13 mouse cellular contexts compared by ENCODE assay signal in the genomic region with DNA sequence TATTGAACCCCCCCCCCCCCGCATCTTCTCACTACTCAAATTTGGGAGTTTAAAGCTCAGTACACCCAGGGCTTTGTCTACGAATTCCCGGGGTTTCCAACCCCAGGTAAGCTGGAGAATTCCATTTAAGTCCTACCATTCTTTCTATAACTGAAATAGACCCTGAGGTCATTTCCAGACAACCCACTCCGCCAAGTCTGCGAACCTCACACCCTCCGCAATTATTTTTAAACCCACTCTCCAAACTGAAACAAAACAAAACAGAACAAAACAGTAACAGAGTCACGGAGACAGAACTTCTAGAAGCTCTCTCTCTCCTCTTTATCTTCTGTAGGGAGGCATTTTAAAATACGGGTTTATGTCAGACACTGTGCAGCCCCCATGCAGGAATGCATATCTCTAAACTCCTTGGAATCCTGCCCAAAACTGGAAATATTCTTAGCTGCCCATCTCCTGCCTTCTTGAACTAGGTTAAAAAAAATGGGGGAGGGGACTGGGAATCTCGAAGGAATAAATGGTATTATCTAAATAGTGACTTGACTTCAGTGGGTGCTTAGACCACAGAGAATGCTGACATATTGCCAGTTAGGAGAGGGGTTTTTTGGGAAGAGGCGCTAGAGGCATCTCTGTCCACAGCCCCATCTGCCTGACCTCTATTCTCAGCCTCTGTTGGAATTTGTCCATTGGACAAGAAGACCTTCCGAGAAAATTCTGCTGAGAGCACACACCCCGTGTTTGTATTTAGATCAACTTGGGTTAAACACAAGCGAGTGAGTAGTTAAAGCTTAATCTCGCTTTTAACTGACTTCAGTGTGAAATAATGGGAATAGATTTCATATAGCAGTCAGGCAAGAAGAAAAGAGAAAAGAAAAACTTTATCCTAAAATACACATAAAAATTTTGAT. TPM values are rescaled to one million over a fixed set of nuclear protein-coding genes. Genes with fewer than 3 reads are reported as not detected.
DNase-seq lines count a peak whose midpoint lies in the region; ATAC-seq and TF ChIP-seq lines count a peak whose summit lies in the region.
"Had no signal": no experiment of that assay in that cellular context is flagged by ENCODE, and none has a peak within 500 bp of the region (broad histone marks: within the 10 kb centered on the region; RNA-seq: fewer than 3 reads in every experiment).

No protein-coding gene starts in this region.

- no peak overlapping the region for H3K9ac ChIP-seq in embryonic facial prominence, embryonic 12.5 days
- H3K9ac ChIP-seq in limb, embryonic 14.5 days (ENCODE audit: low read depth, low read length, severe bottlenecking), result no peak overlapping the region
- H3K9ac ChIP-seq in hindbrain, postnatal 0 days (replicated peaks; ENCODE audit: low read length), result no peak overlapping the region
- H3K9ac ChIP-seq: hindbrain, embryonic 14.5 days had no signal

- no peak for TF ChIP-seq POLR2A in limb, embryonic 14.5 days (IDR thresholded peaks at IDR 0.05; ENCODE audit: borderline replicate concordance, extremely low read depth, insufficient read depth, insufficient read length)
- no peak for TF ChIP-seq POLR2A in small intestine, adult 2 months (IDR thresholded peaks at IDR 0.05; ENCODE audit: low read depth, low read length)

- no peak for TF ChIP-seq CTCF in small intestine, adult 2 months (IDR thresholded peaks at IDR 0.05; ENCODE audit: extremely low read depth, insufficient read length, insufficient replicate concordance, low read depth, low read length)
- TF ChIP-seq CTCF in hindbrain, postnatal 0 days (IDR thresholded peaks at IDR 0.05; ENCODE audit: low read depth), result no peak

- no peak overlapping the region for H3K4me2 ChIP-seq in embryonic facial prominence, embryonic 12.5 days (replicated peaks)
- H3K4me2 ChIP-seq in limb, embryonic 14.5 days (replicated peaks; ENCODE audit: low read depth, low read length, severe bottlenecking), result no peak overlapping the region
- no peak overlapping the region for H3K4me2 ChIP-seq in hindbrain, postnatal 0 days (ENCODE audit: low read depth, low read length)
- H3K4me2 ChIP-seq: hindbrain, embryonic 14.5 days had no signal

- H3K4me1 ChIP-seq in embryonic facial prominence, embryonic 12.5 days, result peaks cover 21% of the 10 kb centered on the region
- peaks cover 20% of the 10 kb centered on the region for H3K4me1 ChIP-seq in embryonic facial prominence, embryonic 10.5 days
- peaks cover 21% of the 10 kb centered on the region for H3K4me1 ChIP-seq in limb, embryonic 14.5 days (ENCODE audit: control insufficient read depth, insufficient read depth, low read length)
- peaks cover 11% of the 10 kb centered on the region for H3K4me1 ChIP-seq in limb, embryonic 10.5 days
- peaks cover 3% of the 10 kb centered on the region; the same call in 1 of the 2 replicates for H3K4me1 ChIP-seq in small intestine, adult 2 months (ENCODE audit: control insufficient read depth, insufficient read depth, insufficient read length, low read length)
- no peaks in the 10 kb centered on the region for H3K4me1 ChIP-seq in hindbrain, postnatal 0 days (ENCODE audit: insufficient read depth, low read length)

- no peaks in the 10 kb centered on the region for H3K9me3 ChIP-seq in embryonic facial prominence, embryonic 12.5 days
- no peaks in the 10 kb centered on the region for H3K9me3 ChIP-seq in embryonic facial prominence, embryonic 10.5 days
- H3K9me3 ChIP-seq in limb, embryonic 14.5 days (ENCODE audit: control insufficient read depth, low read length), result no peaks in the 10 kb centered on the region
- no peaks in the 10 kb centered on the region for H3K9me3 ChIP-seq in limb, embryonic 10.5 days (replicated peaks)
- H3K9me3 ChIP-seq in hindbrain, postnatal 0 days (ENCODE audit: low read length), result no peaks in the 10 kb centered on the region

- H3K36me3 ChIP-seq in embryonic facial prominence, embryonic 12.5 days, result peaks cover 8% of the 10 kb centered on the region; the same call in 1 of the 2 replicates
- H3K36me3 ChIP-seq in embryonic facial prominence, embryonic 10.5 days (replicated peaks), result peaks cover 24% of the 10 kb centered on the region
- H3K36me3 ChIP-seq in limb, embryonic 14.5 days (ENCODE audit: control insufficient read depth, insufficient read depth, low read length), result peaks cover 21% of the 10 kb centered on the region
- peaks cover 11% of the 10 kb centered on the region; the same call in 1 of the 2 replicates for H3K36me3 ChIP-seq in limb, embryonic 10.5 days
- H3K36me3 ChIP-seq in small intestine, adult 2 months (ENCODE audit: control insufficient read depth, insufficient read depth, low read length), result no peaks in the 10 kb centered on the region
- no peaks in the 10 kb centered on the region for H3K36me3 ChIP-seq in hindbrain, postnatal 0 days (ENCODE audit: insufficient read depth, low read length)

- H3K4me3 ChIP-seq in embryonic facial prominence, embryonic 12.5 days, result no peak overlapping the region
- H3K4me3 ChIP-seq in embryonic facial prominence, embryonic 10.5 days, result no peak overlapping the region
- H3K4me3 ChIP-seq in limb, embryonic 14.5 days (replicated peaks; ENCODE audit: low read length), result no peak overlapping the region
- no peak overlapping the region for H3K4me3 ChIP-seq in limb, embryonic 10.5 days
- H3K4me3 ChIP-seq in small intestine, adult 2 months (ENCODE audit: low read depth, low read length), result no peak overlapping the region
- H3K4me3 ChIP-seq in hindbrain, postnatal 0 days (ENCODE audit: low read length), result no peak overlapping the region

- no peak for DNase-seq in embryonic facial prominence, embryonic 10.5 days (ENCODE audit: low spot score)
- DNase-seq in limb, embryonic 14.5 days (ENCODE audit: low spot score), result peak; percentile 46
- DNase-seq in limb, embryonic 10.5 days (ENCODE audit: low spot score), result no peak
- peak; percentile 62 to 68 for DNase-seq in heart, postnatal 10 days
- no peak for DNase-seq in hindbrain, postnatal 0 days (ENCODE audit: low spot score)
- no peak for DNase-seq in cerebellum, adult 9-10 months
- DNase-seq: adrenal gland, postnatal 14 days; lung, postnatal 4 days; right cerebral cortex, postnatal 14 days had no signal

- 0 out of 2 replicates have a peak overlapping the region, but pooled peaks have one; percentile 19 for H3K27ac ChIP-seq in embryonic facial prominence, embryonic 12.5 days
- H3K27ac ChIP-seq in embryonic facial prominence, embryonic 10.5 days (replicated peaks), result no peak overlapping the region
- H3K27ac ChIP-seq in limb, embryonic 14.5 days (replicated peaks; ENCODE audit: low read depth, low read length), result no peak overlapping the region
- H3K27ac ChIP-seq in limb, embryonic 10.5 days, result no peak overlapping the region
- 0 out of 2 replicates have a peak overlapping the region, but pooled peaks have one; percentile 10 for H3K27ac ChIP-seq in small intestine, adult 2 months (ENCODE audit: insufficient read depth, low read depth, low read length)
- no peak overlapping the region for H3K27ac ChIP-seq in hindbrain, postnatal 0 days

- intact Hi-C loops in heart, postnatal 10 days (cut with DNase I), result no loop called here

- H3K27me3 ChIP-seq in embryonic facial prominence, embryonic 12.5 days, result no peaks in the 10 kb centered on the region
- no peaks in the 10 kb centered on the region for H3K27me3 ChIP-seq in embryonic facial prominence, embryonic 10.5 days (replicated peaks; ENCODE audit: low read depth, poor library complexity, severe bottlenecking)
- no peaks in the 10 kb centered on the region for H3K27me3 ChIP-seq in limb, embryonic 14.5 days (ENCODE audit: control insufficient read depth, insufficient read depth, low read length)
- no peaks in the 10 kb centered on the region for H3K27me3 ChIP-seq in limb, embryonic 10.5 days (ENCODE audit: low read depth, poor library complexity, severe bottlenecking)
- no peaks in the 10 kb centered on the region for H3K27me3 ChIP-seq in small intestine, adult 2 months (ENCODE audit: control insufficient read depth, insufficient read depth, low read length)
- no peaks in the 10 kb centered on the region for H3K27me3 ChIP-seq in hindbrain, postnatal 0 days (ENCODE audit: insufficient read depth, low read length)

- ATAC-seq in embryonic facial prominence, embryonic 12.5 days (ENCODE audit: insufficient number of reproducible peaks, insufficient read depth, low FRiP score, low TSS enrichment), result no peak
- no peak for ATAC-seq in limb, embryonic 14.5 days (ENCODE audit: low FRiP score, low read depth)
- no peak for ATAC-seq in hindbrain, postnatal 0 days

- 70% methylated on average over 14 of the region's 14 CpGs for WGBS in embryonic facial prominence, embryonic 12.5 days
- WGBS in embryonic facial prominence, embryonic 10.5 days, result 84% methylated on average over 14 of the region's 14 CpGs
- 62% methylated on average over 14 of the region's 14 CpGs for WGBS in limb, embryonic 14.5 days
- 84% methylated on average over 14 of the region's 14 CpGs for WGBS in limb, embryonic 10.5 days
- WGBS in small intestine, adult 2 months, result 59% methylated on average over 14 of the region's 14 CpGs
- 70% methylated on average over 14 of the region's 14 CpGs for WGBS in hindbrain, postnatal 0 days

RNA-seq across cellular contexts. Expression of gene A930033H14Rik, which starts 50.3 kb away (rescaled TPM):
- polyA plus RNA-seq in embryonic facial prominence, embryonic 12.5 days (2016; fragmentation: Nextera tagmentation; extraction: Ambion mirVana), result 3.0 and 3.3 TPM in 2 replicates
- polyA plus RNA-seq in embryonic facial prominence, embryonic 10.5 days (2016; fragmentation: Nextera tagmentation; extraction: Ambion mirVana), result 1.2 and 1.4 TPM in 2 replicates
- 2.9 and 4.2 TPM in 2 replicates for polyA plus RNA-seq in limb, embryonic 14.5 days (2012; rRNA removed)
- 3.1 and 3.2 TPM in 2 replicates for polyA plus RNA-seq in limb, embryonic 14.5 days (2014; fragmentation: Nextera tagmentation; extraction: Ambion mirVana)
- 1.0 and 1.6 TPM in 2 replicates for polyA plus RNA-seq in limb, embryonic 10.5 days (2016; fragmentation: Nextera tagmentation; extraction: Ambion mirVana)
- 1 to 10 TPM; 3.2 to 5.1 TPM for total RNA-seq in heart, postnatal 10 days (2021)
- polyA plus RNA-seq in small intestine, adult 2 months (2012; rRNA removed), result 0.35 TPM in 1 of 2 replicates, not detected in the other
- 0.47 and 0.61 TPM in 2 replicates for total RNA-seq in hindbrain, postnatal 0 days (2014; rRNA removed)
- 1.4 TPM in 2 replicates for polyA plus RNA-seq in hindbrain, postnatal 0 days (2015; fragmentation: Nextera tagmentation; extraction: Ambion mirVana)
- total RNA-seq: neutrophil, adult 5-6 weeks had no signal

Comparison
In these comparisons a context has a peak if more than half of its experiments do, and no peak if none do; other contexts are left out.
1. H3K27ac ChIP-seq: peak in embryonic facial prominence, embryonic 12.5 days (single experiment) and small intestine, adult 2 months (single experiment); none in embryonic facial prominence, embryonic 10.5 days (single experiment), limb, embryonic 14.5 days (single experiment), limb, embryonic 10.5 days (single experiment) and hindbrain, postnatal 0 days (single experiment).
2. DNase-seq: peak in limb, embryonic 14.5 days (single experiment) and heart, postnatal 10 days (2 of 2); none in embryonic facial prominence, embryonic 10.5 days (single experiment), limb, embryonic 10.5 days (single experiment), hindbrain, postnatal 0 days (single experiment) and cerebellum, adult 9-10 months (single experiment).